Mouse (Mus musculus) adrenal gland, postnatal 10 days (tissue): ENCODE results near the gene Mrrf. TPM values are rescaled to one million over a fixed set of nuclear protein-coding genes. Genes with fewer than 3 reads are reported as not detected.

Experiments
- DNase-seq: peaks from one replicate; pipeline ENCODE4 v3.0.0; 2021; ENCODE audit warnings: mixed read lengths
- total RNA-seq, 2 experiments: library from RNA; stranded (reverse); gene quantifications; 2 replicates each; pipeline ENCODE4 v1.2.3; 2021

Gene Mrrf
- total RNA-seq, 2 experiments from 2014 or later: 21.4 to 25.7 TPM

- peak; percentile 21 for DNase-seq
Observed at GRCm38 (mm10) chr2:36201756-36202610, 65.8 kb downstream of the Mrrf start.

- DNase-seq: no peak
Observed at GRCm38 (mm10) chr2:36202611-36202880, 66.4 kb downstream of the Mrrf start.

- DNase-seq: peak; percentile 41
Observed at GRCm38 (mm10) chr2:36203011-36203825, 67.0 kb downstream of the Mrrf start.

GRCm38 (mm10) chr2:36204595-36204994 lies 68.4 kb downstream of the Mrrf start:
- no peak for DNase-seq

- DNase-seq: no peak
Observed at GRCm38 (mm10) chr2:36207071-36207470, 70.9 kb downstream of the Mrrf start.

- DNase-seq: peak; percentile 56
Observed at GRCm38 (mm10) chr2:36210796-36211195, 74.6 kb downstream of the Mrrf start.

- DNase-seq: no peak
Observed at GRCm38 (mm10) chr2:36211785-36212184, 75.6 kb downstream of the Mrrf start.

- DNase-seq: no peak
Observed at GRCm38 (mm10) chr2:36213108-36213507, 76.9 kb downstream of the Mrrf start.

- peak; percentile 92 for DNase-seq
Observed at GRCm38 (mm10) chr2:36214023-36214422, 77.8 kb downstream of the Mrrf start.

GRCm38 (mm10) chr2:36214425-36214824 lies 78.2 kb downstream of the Mrrf start:
- DNase-seq: peak; percentile 38

GRCm38 (mm10) chr2:36215203-36215739 lies 79.1 kb downstream of the Mrrf start:
- no peak for DNase-seq

- DNase-seq: no peak
Observed at GRCm38 (mm10) chr2:36216546-36216945, 80.4 kb downstream of the Mrrf start.

- no peak for DNase-seq
Observed at GRCm38 (mm10) chr2:36216953-36217573, 80.9 kb downstream of the Mrrf start.

- DNase-seq: no peak
Observed at GRCm38 (mm10) chr2:36217692-36218233, 81.6 kb downstream of the Mrrf start.

- DNase-seq: no peak
Observed at GRCm38 (mm10) chr2:36220106-36220505, 83.9 kb downstream of the Mrrf start.

GRCm38 (mm10) chr2:36220891-36221290 lies 84.7 kb downstream of the Mrrf start:
- peak; percentile 58 for DNase-seq

GRCm38 (mm10) chr2:36222168-36222848 lies 86.1 kb downstream of the Mrrf start:
- DNase-seq: no peak

- no peak for DNase-seq
Observed at GRCm38 (mm10) chr2:36223436-36223835, 87.2 kb downstream of the Mrrf start.

GRCm38 (mm10) chr2:36224153-36224552 lies 88.0 kb downstream of the Mrrf start:
- DNase-seq: no peak

- DNase-seq: no peak
Observed at GRCm38 (mm10) chr2:36224599-36224998, 88.4 kb downstream of the Mrrf start.

- peak; percentile 60 for DNase-seq
Observed at GRCm38 (mm10) chr2:36230366-36230765, 94.2 kb downstream of the Mrrf start, which contains the start of gene Ptgs1. Gene Ptgs1, plus strand, starts transcription at chr2:36230426.

- no peak for DNase-seq
Observed at GRCm38 (mm10) chr2:36230967-36231366, 94.8 kb downstream of the Mrrf start.
